Mouse (Mus musculus): Measurements from ENCODE around the gene Hs2st1. TPM values are rescaled to one million over a fixed set of nuclear protein-coding genes. Genes with fewer than 3 reads are reported as not detected.

Gene Hs2st1
- total and polyA plus RNA-seq, 2 experiments = 1.9 to 6.0 TPM

DNA sequence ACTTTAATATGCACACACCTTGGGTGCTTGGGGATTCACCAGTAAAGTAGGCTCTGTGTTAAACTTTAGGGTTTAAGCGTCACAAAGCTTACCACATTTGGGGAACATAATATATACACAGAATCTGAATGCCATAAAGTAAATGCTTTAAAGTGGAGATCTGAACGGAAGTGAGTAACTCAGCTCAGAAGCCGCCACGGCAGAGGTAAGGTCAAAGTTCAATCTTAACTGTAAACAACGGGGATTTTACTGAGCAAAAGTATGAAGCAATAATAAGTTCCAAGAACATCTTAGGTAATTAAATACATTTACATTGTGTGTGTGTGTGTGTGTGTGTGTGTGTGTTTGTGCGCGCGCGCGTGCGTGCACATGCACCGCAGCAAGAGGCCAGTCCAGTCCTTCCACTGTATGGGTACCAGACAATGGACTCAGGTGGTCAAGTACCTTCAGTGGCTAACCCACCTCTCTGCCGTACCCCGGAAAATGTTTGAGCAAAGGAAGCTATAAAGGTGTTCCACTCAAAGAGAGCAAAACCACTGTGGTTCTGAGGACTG is 123.8 kb downstream of the Hs2st1 start:
- Histone ChIP-seq H3K27me3 (ENCODE audit: control insufficient read depth, insufficient read depth, low read length) (no peaks in the 10 kb centered on the region), H3K9ac (ENCODE audit: low read depth, low read length) (no peak overlapping the region), H3K79me2 (ENCODE audit: control insufficient read depth, insufficient read depth, low read length) (no peaks in the 10 kb centered on the region), H3K27ac (replicated peaks; ENCODE audit: insufficient read depth, low read depth, low read length) (peak overlapping the region; percentile 17; the same call in 1 of the 2 replicates), H3K36me3 (ENCODE audit: control insufficient read depth, insufficient read depth, low read length) (no peaks in the 10 kb centered on the region), H3K4me3 (ENCODE audit: insufficient read depth, low read depth, low read length) (no peak overlapping the region), H3K4me1 (ENCODE audit: control insufficient read depth, insufficient read depth, low read length) (peaks cover 7% of the 10 kb centered on the region)
- WGBS = 38% methylated on average over 14 of the region's 14 CpGs
- peak; percentile 58 for DNase-seq (ENCODE audit: extremely low read depth, low read depth, low spot score)
- no peak for TF ChIP-seq CTCF (IDR thresholded peaks at IDR 0.05; ENCODE audit: low read depth, low read length)
- no peak for TF ChIP-seq POLR2A (IDR thresholded peaks at IDR 0.05; ENCODE audit: extremely low read depth, insufficient read depth, low read length)

DNA sequence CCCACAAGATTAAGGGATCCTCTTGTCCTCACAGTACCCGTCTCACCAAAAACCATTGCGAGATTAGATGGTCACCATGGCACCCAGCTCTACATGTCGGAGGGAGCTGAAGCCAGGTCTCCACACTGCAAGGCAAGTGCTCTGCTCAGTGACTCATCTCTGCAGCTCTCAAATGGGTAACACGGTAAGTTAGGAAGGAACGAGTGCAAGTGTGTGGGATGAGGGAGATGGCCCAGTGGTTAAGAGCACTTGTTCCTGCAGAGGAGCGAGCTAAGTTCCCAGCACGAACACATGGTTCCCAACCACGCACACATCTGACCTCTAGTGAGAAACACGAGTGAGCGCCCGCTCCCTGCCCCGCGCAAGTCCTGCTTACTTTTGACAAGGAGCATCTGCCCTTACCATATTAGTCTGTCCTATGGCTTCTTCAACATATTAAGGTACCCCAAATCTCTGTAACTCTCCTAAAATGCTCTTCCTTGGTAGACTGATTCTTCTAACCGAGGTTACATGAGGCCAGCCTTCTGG is 132.0 kb downstream of the Hs2st1 start:
- Histone ChIP-seq H3K9ac (ENCODE audit: low read depth, low read length) (no peak overlapping the region), H3K4me1 (ENCODE audit: control insufficient read depth, insufficient read depth, low read length) (no peaks in the 10 kb centered on the region), H3K79me2 (ENCODE audit: control insufficient read depth, insufficient read depth, low read length) (no peaks in the 10 kb centered on the region), H3K36me3 (ENCODE audit: control insufficient read depth, insufficient read depth, low read length) (no peaks in the 10 kb centered on the region; the same call in 1 of the 2 replicates), H3K4me3 (ENCODE audit: insufficient read depth, low read depth, low read length) (no peak overlapping the region), H3K27me3 (ENCODE audit: control insufficient read depth, insufficient read depth, low read length) (no peaks in the 10 kb centered on the region), H3K27ac (replicated peaks; ENCODE audit: insufficient read depth, low read depth, low read length) (no peak overlapping the region)
- TF ChIP-seq POLR2A (IDR thresholded peaks at IDR 0.05; ENCODE audit: extremely low read depth, insufficient read depth, low read length) (no peak), CTCF (IDR thresholded peaks at IDR 0.05; ENCODE audit: low read depth, low read length) (no peak)
- DNase-seq (ENCODE audit: extremely low read depth, low read depth, low spot score) = no peak
- WGBS = 97% methylated on average over 14 of the region's 14 CpGs

DNA sequence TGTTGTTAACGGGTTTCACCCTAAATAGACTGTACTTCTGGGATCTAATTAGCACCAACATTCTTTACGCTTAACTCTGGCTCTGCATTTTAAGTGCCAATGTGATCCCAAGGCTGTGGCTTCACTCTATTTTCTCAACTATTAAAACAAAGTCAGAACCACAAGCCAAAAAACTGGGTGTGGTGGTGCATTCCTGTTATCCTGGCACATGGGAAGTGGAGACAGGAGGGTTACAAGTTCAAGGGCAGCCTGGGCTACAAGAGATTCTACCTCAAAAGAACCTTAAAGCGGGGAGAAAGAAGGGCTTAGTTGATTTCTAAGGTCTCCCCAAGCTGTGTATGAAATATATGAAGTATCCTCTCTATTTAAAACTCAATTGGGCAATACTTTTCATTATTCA is 133.9 kb downstream of the Hs2st1 start:
- Histone ChIP-seq H3K27me3 (ENCODE audit: control insufficient read depth, insufficient read depth, low read length) (no peaks in the 10 kb centered on the region), H3K4me3 (ENCODE audit: insufficient read depth, low read depth, low read length) (no peak overlapping the region), H3K36me3 (ENCODE audit: control insufficient read depth, insufficient read depth, low read length) (no peaks in the 10 kb centered on the region; the same call in 1 of the 2 replicates), H3K9ac (ENCODE audit: low read depth, low read length) (no peak overlapping the region), H3K4me1 (ENCODE audit: control insufficient read depth, insufficient read depth, low read length) (no peaks in the 10 kb centered on the region), H3K79me2 (ENCODE audit: control insufficient read depth, insufficient read depth, low read length) (no peaks in the 10 kb centered on the region), H3K27ac (replicated peaks; ENCODE audit: insufficient read depth, low read depth, low read length) (no peak overlapping the region)
- TF ChIP-seq POLR2A (IDR thresholded peaks at IDR 0.05; ENCODE audit: extremely low read depth, insufficient read depth, low read length) = no peak
- no peak for TF ChIP-seq CTCF (IDR thresholded peaks at IDR 0.05; ENCODE audit: low read depth, low read length)
- DNase-seq (ENCODE audit: extremely low read depth, low read depth, low spot score) = no peak
- 91% methylated on average over 3 of the region's 3 CpGs for WGBS

- Histone ChIP-seq H3K27me3 (ENCODE audit: control insufficient read depth, insufficient read depth, low read length) (no peaks in the 10 kb centered on the region), H3K4me1 (ENCODE audit: control insufficient read depth, insufficient read depth, low read length) (no peaks in the 10 kb centered on the region), H3K9ac (ENCODE audit: low read depth, low read length) (no peak overlapping the region), H3K36me3 (ENCODE audit: control insufficient read depth, insufficient read depth, low read length) (no peaks in the 10 kb centered on the region; the same call in 1 of the 2 replicates), H3K27ac (replicated peaks; ENCODE audit: insufficient read depth, low read depth, low read length) (no peak overlapping the region), H3K79me2 (ENCODE audit: control insufficient read depth, insufficient read depth, low read length) (no peaks in the 10 kb centered on the region), H3K4me3 (ENCODE audit: insufficient read depth, low read depth, low read length) (no peak overlapping the region)
- TF ChIP-seq POLR2A (IDR thresholded peaks at IDR 0.05; ENCODE audit: extremely low read depth, insufficient read depth, low read length) (no peak), CTCF (IDR thresholded peaks at IDR 0.05; ENCODE audit: low read depth, low read length) (no peak)
- WGBS = 93% methylated on average over 16 of the region's 16 CpGs
- DNase-seq (ENCODE audit: extremely low read depth, low read depth, low spot score) = no peak
Observed at GRCm38 (mm10) chr3:144435281-144435680, 134.7 kb downstream of the Hs2st1 start.

DNA sequence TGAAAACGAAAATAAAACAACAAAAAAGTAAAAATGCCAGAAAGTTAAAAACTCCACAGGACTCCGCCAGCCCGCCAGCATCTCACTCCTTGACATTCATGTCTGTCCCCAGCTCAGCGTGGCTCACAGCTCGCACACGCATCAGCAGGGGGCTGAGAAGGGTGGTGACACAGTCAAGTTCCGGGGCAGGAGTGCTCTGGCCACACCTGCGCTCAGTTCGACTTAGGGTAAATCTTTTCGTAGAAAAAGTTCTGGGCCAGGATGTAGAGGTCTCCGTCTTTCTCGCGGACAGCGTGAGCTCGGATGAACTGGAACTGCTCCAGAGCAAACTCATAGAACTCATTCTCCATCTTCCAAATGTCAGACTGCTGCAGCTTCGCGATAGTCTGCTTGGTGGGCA is 135.7 kb downstream of the Hs2st1 start:
- Histone ChIP-seq H3K4me1 (ENCODE audit: control insufficient read depth, insufficient read depth, low read length) (no peaks in the 10 kb centered on the region), H3K27me3 (ENCODE audit: control insufficient read depth, insufficient read depth, low read length) (no peaks in the 10 kb centered on the region), H3K9ac (ENCODE audit: low read depth, low read length) (no peak overlapping the region), H3K4me3 (ENCODE audit: insufficient read depth, low read depth, low read length) (no peak overlapping the region), H3K79me2 (ENCODE audit: control insufficient read depth, insufficient read depth, low read length) (no peaks in the 10 kb centered on the region), H3K36me3 (ENCODE audit: control insufficient read depth, insufficient read depth, low read length) (no peaks in the 10 kb centered on the region; the same call in 1 of the 2 replicates), H3K27ac (replicated peaks; ENCODE audit: insufficient read depth, low read depth, low read length) (no peak overlapping the region)
- WGBS = 94% methylated on average over 17 of the region's 17 CpGs
- DNase-seq (ENCODE audit: extremely low read depth, low read depth, low spot score) = no peak
- TF ChIP-seq POLR2A (IDR thresholded peaks at IDR 0.05; ENCODE audit: extremely low read depth, insufficient read depth, low read length) = no peak
- TF ChIP-seq CTCF (IDR thresholded peaks at IDR 0.05; ENCODE audit: low read depth, low read length) = no peak

DNA sequence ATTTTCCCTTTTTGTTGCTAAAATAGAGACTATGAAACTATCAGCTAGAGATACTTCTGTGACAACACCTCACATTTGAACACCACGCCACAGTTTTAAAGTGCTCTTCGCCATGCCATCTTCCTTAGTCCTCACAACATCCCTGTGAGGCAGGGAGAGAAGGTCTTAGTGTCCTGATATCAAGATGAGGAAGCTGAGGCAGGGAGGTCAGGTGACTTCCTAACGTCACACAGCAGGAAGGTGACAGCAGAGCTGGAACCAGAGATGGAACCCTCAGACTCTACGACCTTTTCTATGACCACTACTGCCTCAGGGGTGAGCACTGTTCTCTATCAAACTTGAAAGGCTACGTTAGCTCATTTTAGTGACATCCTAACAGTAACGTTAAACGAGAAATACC is 136.9 kb downstream of the Hs2st1 start:
- Histone ChIP-seq H3K4me3 (ENCODE audit: insufficient read depth, low read depth, low read length) (no peak overlapping the region), H3K4me1 (ENCODE audit: control insufficient read depth, insufficient read depth, low read length) (no peaks in the 10 kb centered on the region), H3K27ac (replicated peaks; ENCODE audit: insufficient read depth, low read depth, low read length) (no peak overlapping the region), H3K79me2 (ENCODE audit: control insufficient read depth, insufficient read depth, low read length) (no peaks in the 10 kb centered on the region), H3K27me3 (ENCODE audit: control insufficient read depth, insufficient read depth, low read length) (no peaks in the 10 kb centered on the region), H3K9ac (ENCODE audit: low read depth, low read length) (no peak overlapping the region), H3K36me3 (ENCODE audit: control insufficient read depth, insufficient read depth, low read length) (no peaks in the 10 kb centered on the region; the same call in 1 of the 2 replicates)
- no peak for DNase-seq (ENCODE audit: extremely low read depth, low read depth, low spot score)
- TF ChIP-seq POLR2A (IDR thresholded peaks at IDR 0.05; ENCODE audit: extremely low read depth, insufficient read depth, low read length) (no peak), CTCF (IDR thresholded peaks at IDR 0.05; ENCODE audit: low read depth, low read length) (no peak)
- 90% methylated on average over 7 of the region's 7 CpGs for WGBS
